Mouse (Mus musculus) bone marrow macrophage, adult 2 months (primary cell): ENCODE data around the gene Atg7.

Source experiments
- CTCF ChIP-seq: IDR thresholded peaks from 2 replicates; pipeline ENCODE4 v1.5.1; 2012; ENCODE audit warnings: low read depth, mild to moderate bottlenecking, low read length, moderate library complexity
- POLR2A ChIP-seq: IDR thresholded peaks from 2 replicates; pipeline ENCODE4 v1.6.1; 2012; ENCODE audit warnings: mild to moderate bottlenecking, low read depth, low read length, borderline replicate concordance

- TF ChIP-seq POLR2A (no peak), CTCF (no peak)
Measured at GRCm38 (mm10) chr6:114873808-114874137, 230.9 kb downstream of the Atg7 start.
